18 mouse cellular contexts compared by ENCODE assay signal in the genomic region with DNA sequence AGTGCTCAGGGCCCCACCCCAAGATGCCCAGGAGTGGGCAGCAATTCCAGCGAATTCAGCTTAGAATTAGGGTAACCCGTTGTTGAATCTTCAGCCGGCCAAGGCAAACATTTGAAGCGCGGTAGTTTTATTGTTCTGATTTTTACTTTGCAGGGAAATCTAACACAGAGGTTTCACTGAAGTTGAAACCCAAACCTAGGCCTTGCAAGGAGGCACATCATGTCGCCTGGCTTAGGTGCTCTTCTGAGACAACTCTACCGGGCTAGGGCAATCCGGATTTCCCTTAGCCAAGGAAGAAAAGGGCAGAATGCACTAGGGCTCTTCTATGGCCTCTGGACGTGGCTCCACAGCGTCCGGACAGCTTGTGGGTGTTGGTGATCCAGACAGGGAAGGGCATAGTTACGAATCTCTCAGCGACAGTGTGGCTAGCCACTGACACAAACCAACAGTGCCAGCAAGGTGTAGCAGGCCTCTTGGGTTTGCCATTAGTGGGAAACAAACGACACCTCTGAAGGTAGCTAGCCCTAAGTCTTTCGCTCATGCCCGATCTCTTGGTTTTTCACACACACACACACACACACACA. TPM values are rescaled to one million over a fixed set of nuclear protein-coding genes. Genes with fewer than 3 reads are reported as not detected.
DNase-seq lines count a peak whose midpoint lies in the region; ATAC-seq and TF ChIP-seq lines count a peak whose summit lies in the region.
"Had no signal": no experiment of that assay in that cellular context is flagged by ENCODE, and none has a peak within 500 bp of the region (broad histone marks: within the 10 kb centered on the region; RNA-seq: fewer than 3 reads in every experiment).

No protein-coding gene starts in this region.

- no peak for TF ChIP-seq CTCF in liver, postnatal 0 days (IDR thresholded peaks at IDR 0.05; ENCODE audit: low read depth)

- no peaks in the 10 kb centered on the region for H3K36me3 ChIP-seq in hindbrain, embryonic 15.5 days
- H3K36me3 ChIP-seq in midbrain, embryonic 13.5 days = no peaks in the 10 kb centered on the region
- H3K36me3 ChIP-seq in liver, postnatal 0 days (replicated peaks; ENCODE audit: insufficient read depth, low read length) = no peaks in the 10 kb centered on the region

- no peak for ATAC-seq in hindbrain, embryonic 15.5 days (ENCODE audit: low FRiP score, low read depth)
- no peak for ATAC-seq in midbrain, embryonic 13.5 days
- no peak for ATAC-seq in liver, postnatal 0 days

- peak; percentile 29 for DNase-seq in ZHBTc4 (ENCODE audit: low read depth, low spot score)
- peak; percentile 50 for DNase-seq in embryo, embryonic 11 days
- DNase-seq in liver, postnatal 0 days = no peak
- no peak for DNase-seq in ovary, adult 18-20 months (ENCODE audit: low spot score)
- no peak for DNase-seq in heart, postnatal 36 days
- DNase-seq in thymus, postnatal 0 days (ENCODE audit: low spot score) = no peak
- DNase-seq: adrenal gland, adult 8-10 months; layer of hippocampus, postnatal 36 days; thymus, adult 2 months had no signal

- peaks cover 64% of the 10 kb centered on the region for H3K27me3 ChIP-seq in hindbrain, embryonic 15.5 days
- peaks cover 84% of the 10 kb centered on the region for H3K27me3 ChIP-seq in midbrain, embryonic 13.5 days
- peaks cover 99% of the 10 kb centered on the region for H3K27me3 ChIP-seq in liver, postnatal 0 days (ENCODE audit: insufficient read depth, low read length)
- H3K27me3 ChIP-seq: CH12.LX had no signal

- intact Hi-C loops in heart, postnatal 36 days (cut with DNase I) = no loop called here

- H3K4me3 ChIP-seq in hindbrain, embryonic 15.5 days = peak overlapping the region; percentile 17
- H3K4me3 ChIP-seq in midbrain, embryonic 13.5 days (replicated peaks) = peak overlapping the region; percentile 63
- H3K4me3 ChIP-seq in liver, postnatal 0 days (ENCODE audit: low read depth, low read length) = no peak overlapping the region

- H3K4me2 ChIP-seq in hindbrain, embryonic 15.5 days = peak overlapping the region; percentile 66
- peak overlapping the region; percentile 73 for H3K4me2 ChIP-seq in midbrain, embryonic 13.5 days (replicated peaks)
- H3K4me2 ChIP-seq in liver, postnatal 0 days (ENCODE audit: low read depth, low read length) = no peak overlapping the region

- TF ChIP-seq EP300 in liver, postnatal 0 days (IDR thresholded peaks at IDR 0.05; ENCODE audit: low read depth) = no peak

- WGBS in hindbrain, embryonic 15.5 days = 2% methylated on average over 16 of the region's 16 CpGs
- WGBS in midbrain, embryonic 13.5 days = 2% methylated on average over 16 of the region's 16 CpGs
- 4% methylated on average over 16 of the region's 16 CpGs for WGBS in liver, postnatal 0 days (ENCODE audit: insufficient replicate concordance)

- H3K9ac ChIP-seq in hindbrain, embryonic 15.5 days = no peak overlapping the region
- peak overlapping the region; percentile 64 for H3K9ac ChIP-seq in midbrain, embryonic 13.5 days (replicated peaks)
- H3K9ac ChIP-seq in liver, postnatal 0 days (replicated peaks) = no peak overlapping the region
- H3K9ac ChIP-seq: forebrain, embryonic 13.5 days had no signal

- peaks cover 27% of the 10 kb centered on the region for H3K4me1 ChIP-seq in hindbrain, embryonic 15.5 days (replicated peaks)
- H3K4me1 ChIP-seq in midbrain, embryonic 13.5 days (replicated peaks) = peaks cover 26% of the 10 kb centered on the region
- peaks cover 6% of the 10 kb centered on the region; the same call in 1 of the 2 replicates for H3K4me1 ChIP-seq in liver, postnatal 0 days (ENCODE audit: insufficient read depth)

- H3K9me3 ChIP-seq in hindbrain, embryonic 15.5 days = no peaks in the 10 kb centered on the region
- H3K9me3 ChIP-seq in midbrain, embryonic 13.5 days = no peaks in the 10 kb centered on the region
- no peaks in the 10 kb centered on the region for H3K9me3 ChIP-seq in liver, postnatal 0 days (ENCODE audit: low read length)
- H3K9me3 ChIP-seq: forebrain, embryonic 13.5 days had no signal

- no peak overlapping the region for H3K27ac ChIP-seq in hindbrain, embryonic 15.5 days (replicated peaks)
- H3K27ac ChIP-seq in midbrain, embryonic 13.5 days = peak overlapping the region; percentile 32
- H3K27ac ChIP-seq in liver, postnatal 0 days (ENCODE audit: low read depth) = no peak overlapping the region
- H3K27ac ChIP-seq: forebrain, embryonic 13.5 days; kidney, postnatal 0 days had no signal

RNA-seq across cellular contexts. Expression of a gene that starts 0.9 kb away (rescaled TPM):
- 3.7 and 8.0 TPM in 2 replicates for polyA plus RNA-seq in hindbrain, embryonic 15.5 days (2015; fragmentation: Nextera tagmentation; extraction: Ambion mirVana)
- 9.0 and 13.6 TPM in 2 replicates for polyA plus RNA-seq in midbrain, embryonic 13.5 days (2015; fragmentation: Nextera tagmentation; extraction: Ambion mirVana)
- not detected in 2 replicates for polyA plus RNA-seq in liver, postnatal 0 days (2015; fragmentation: Nextera tagmentation; extraction: Ambion mirVana)
- not detected for total RNA-seq in heart, postnatal 36 days (2021)
- polyA plus RNA-seq in thymus, postnatal 0 days (2015; fragmentation: Nextera tagmentation; extraction: Ambion mirVana) = 0.05 TPM in 1 of 2 replicates, not detected in the other
- total RNA-seq: adrenal gland, adult 8-10 months; CH12.LX; layer of hippocampus, postnatal 36 days; monocyte, adult 5-6 weeks had no signal
- polyA plus RNA-seq: cortical plate, adult 2 months; forebrain, embryonic 13.5 days; heart, embryonic 14.5 days; intestine, embryonic 14.5 days; kidney, postnatal 0 days had no signal

Comparison
In these comparisons a context has a peak if more than half of its experiments do, and no peak if none do; other contexts are left out.
1. DNase-seq: peak in ZHBTc4 (single experiment) and embryo, embryonic 11 days (single experiment); none in liver, postnatal 0 days (single experiment), ovary, adult 18-20 months (single experiment), heart, postnatal 36 days (0 of 2) and thymus, postnatal 0 days (single experiment).